Mouse (Mus musculus): ENCODE measurements around the gene Clasp2. TPM values are rescaled to one million over a fixed set of nuclear protein-coding genes. Genes with fewer than 3 reads are reported as not detected.
"Not testable (repeated sequence)": the region's sequence is repeated elsewhere in the genome, so short reads cannot be mapped to it uniquely, and the experiment has no call there.

Gene Clasp2
- polyA plus RNA-seq, 1 experiment from 2014 or later: 111 TPM

GRCm38 (mm10) chr9:113837001-113837400, 95.7 kb downstream of the Clasp2 start:
- Histone ChIP-seq H3K27ac (replicated peaks) (no peak overlapping the region), H3K27me3 (no peaks in the 10 kb centered on the region), H3K9me3 (no peaks in the 10 kb centered on the region), H3K4me1 (replicated peaks) (no peaks in the 10 kb centered on the region), H3K9ac (no peak overlapping the region), H3K36me3 (peaks cover 19% of the 10 kb centered on the region), H3K4me2 (no peak overlapping the region), H3K4me3 (no peak overlapping the region)
- no peak for ATAC-seq (ENCODE audit: low read depth)
- 93% methylated on average over 4 of the region's 4 CpGs for WGBS

- Histone ChIP-seq H3K9ac (no peak overlapping the region), H3K4me2 (no peak overlapping the region), H3K36me3 (peaks cover 19% of the 10 kb centered on the region), H3K4me3 (no peak overlapping the region), H3K9me3 (no peaks in the 10 kb centered on the region), H3K27me3 (no peaks in the 10 kb centered on the region), H3K27ac (replicated peaks) (no peak overlapping the region), H3K4me1 (replicated peaks) (no peaks in the 10 kb centered on the region)
- no peak for ATAC-seq (ENCODE audit: low read depth)
- 95% methylated on average over 5 of the region's 5 CpGs for WGBS
Measured at GRCm38 (mm10) chr9:113837461-113837860, 96.2 kb downstream of the Clasp2 start.

- Histone ChIP-seq H3K27ac (replicated peaks) (no peak overlapping the region), H3K4me3 (no peak overlapping the region), H3K36me3 (peaks cover 40% of the 10 kb centered on the region), H3K4me1 (replicated peaks) (no peaks in the 10 kb centered on the region), H3K9me3 (no peaks in the 10 kb centered on the region), H3K27me3 (no peaks in the 10 kb centered on the region), H3K4me2 (no peak overlapping the region), H3K9ac (no peak overlapping the region)
- WGBS: 95% methylated on average over 4 of the region's 4 CpGs
- ATAC-seq (ENCODE audit: low read depth): no peak
Measured at GRCm38 (mm10) chr9:113844029-113844428, 102.8 kb downstream of the Clasp2 start.

GRCm38 (mm10) chr9:113855441-113855840, 114.2 kb downstream of the Clasp2 start:
- Histone ChIP-seq H3K4me1 (replicated peaks) (no peaks in the 10 kb centered on the region), H3K4me2 (no peak overlapping the region), H3K9ac (no peak overlapping the region), H3K27ac (replicated peaks) (no peak overlapping the region), H3K4me3 (no peak overlapping the region), H3K9me3 (no peaks in the 10 kb centered on the region), H3K27me3 (no peaks in the 10 kb centered on the region), H3K36me3 (peaks cover 79% of the 10 kb centered on the region)
- no peak for ATAC-seq (ENCODE audit: low read depth)
- 90% methylated on average over 3 of the region's 3 CpGs for WGBS

- no peak overlapping the region for H3K9ac ChIP-seq
- no peak overlapping the region for H3K4me3 ChIP-seq
- ATAC-seq (ENCODE audit: low read depth): no peak
- 89% methylated on average over 8 of the region's 8 CpGs for WGBS
- H3K4me2 ChIP-seq: no peak overlapping the region
- H3K36me3 ChIP-seq: peaks cover 77% of the 10 kb centered on the region
- H3K27me3 ChIP-seq: no peaks in the 10 kb centered on the region
- H3K4me1 ChIP-seq (replicated peaks): no peaks in the 10 kb centered on the region
- H3K27ac ChIP-seq (replicated peaks): no peak overlapping the region
- H3K9me3 ChIP-seq: no peaks in the 10 kb centered on the region
Measured at GRCm38 (mm10) chr9:113857281-113857928, 116.1 kb downstream of the Clasp2 start.

GRCm38 (mm10) chr9:113857929-113858440, 116.7 kb downstream of the Clasp2 start:
- Histone ChIP-seq H3K4me2 (no peak overlapping the region), H3K27me3 (no peaks in the 10 kb centered on the region), H3K9me3 (no peaks in the 10 kb centered on the region), H3K27ac (replicated peaks) (no peak overlapping the region), H3K4me1 (replicated peaks) (no peaks in the 10 kb centered on the region), H3K9ac (no peak overlapping the region), H3K36me3 (peaks cover 77% of the 10 kb centered on the region), H3K4me3 (no peak overlapping the region)
- WGBS: 88% methylated on average over 5 of the region's 5 CpGs
- no peak for ATAC-seq (ENCODE audit: low read depth)

GRCm38 (mm10) chr9:113859420-113859819, 118.1 kb downstream of the Clasp2 start:
- Histone ChIP-seq H3K4me3 (no peak overlapping the region), H3K9me3 (no peaks in the 10 kb centered on the region), H3K27me3 (no peaks in the 10 kb centered on the region), H3K9ac (no peak overlapping the region), H3K4me1 (replicated peaks) (no peaks in the 10 kb centered on the region), H3K4me2 (no peak overlapping the region), H3K27ac (replicated peaks) (no peak overlapping the region), H3K36me3 (peaks cover 76% of the 10 kb centered on the region)
- ATAC-seq (ENCODE audit: low read depth): no peak
- 90% methylated on average over 5 of the region's 5 CpGs for WGBS

GRCm38 (mm10) chr9:113863370-113863999, 122.2 kb downstream of the Clasp2 start:
- H3K4me3 ChIP-seq: no peak overlapping the region
- no peaks in the 10 kb centered on the region for H3K9me3 ChIP-seq
- H3K4me2 ChIP-seq: no peak overlapping the region
- H3K9ac ChIP-seq: no peak overlapping the region
- no peak for ATAC-seq (ENCODE audit: low read depth)
- H3K36me3 ChIP-seq: peaks cover 65% of the 10 kb centered on the region
- 94% methylated on average over 5 of the region's 5 CpGs for WGBS
- no peaks in the 10 kb centered on the region for H3K27me3 ChIP-seq
- no peak overlapping the region for H3K27ac ChIP-seq (replicated peaks)
- no peaks in the 10 kb centered on the region for H3K4me1 ChIP-seq (replicated peaks)

GRCm38 (mm10) chr9:113867951-113868350, 126.7 kb downstream of the Clasp2 start:
- 90% methylated on average over 5 of the region's 5 CpGs for WGBS
- H3K9me3 ChIP-seq: no peaks in the 10 kb centered on the region
- H3K36me3 ChIP-seq: peaks cover 76% of the 10 kb centered on the region
- H3K4me1 ChIP-seq (replicated peaks): no peaks in the 10 kb centered on the region
- H3K9ac ChIP-seq: no peak overlapping the region
- H3K27me3 ChIP-seq: no peaks in the 10 kb centered on the region
- H3K4me2 ChIP-seq: no peak overlapping the region
- H3K4me3 ChIP-seq: no peak overlapping the region
- no peak overlapping the region for H3K27ac ChIP-seq (replicated peaks)
- ATAC-seq (ENCODE audit: low read depth): no peak

GRCm38 (mm10) chr9:113894903-113895302, 153.6 kb downstream of the Clasp2 start:
- no peaks in the 10 kb centered on the region for H3K27me3 ChIP-seq
- H3K36me3 ChIP-seq: peaks cover 91% of the 10 kb centered on the region
- no peak overlapping the region for H3K4me2 ChIP-seq
- no peak overlapping the region for H3K27ac ChIP-seq (replicated peaks)
- H3K4me1 ChIP-seq (replicated peaks): no peaks in the 10 kb centered on the region
- no peaks in the 10 kb centered on the region for H3K9me3 ChIP-seq
- ATAC-seq (ENCODE audit: low read depth): no peak
- H3K4me3 ChIP-seq: no peak overlapping the region
- no peak overlapping the region for H3K9ac ChIP-seq
- 96% methylated on average over 3 of the region's 3 CpGs for WGBS

- WGBS: 78% methylated on average over 4 of the region's 4 CpGs
- no peak for ATAC-seq (ENCODE audit: low read depth)
Measured at GRCm38 (mm10) chr9:113903136-113903535, 161.9 kb downstream of the Clasp2 start.

GRCm38 (mm10) chr9:113904315-113904714, 163.0 kb downstream of the Clasp2 start:
- 97% methylated on average over 6 of the region's 6 CpGs for WGBS
- not testable (repeated sequence) for H3K4me2 ChIP-seq; H3K27me3 ChIP-seq; H3K4me1 ChIP-seq (replicated peaks); H3K27ac ChIP-seq (replicated peaks); H3K9ac ChIP-seq; H3K9me3 ChIP-seq; H3K4me3 ChIP-seq; ATAC-seq (ENCODE audit: low read depth)
- H3K36me3 ChIP-seq: peaks cover 87% of the 10 kb centered on the region

More at GRCm38 (mm10) chr9:113903136-113903535, 161.9 kb downstream of the Clasp2 start:
- H3K4me1 ChIP-seq (replicated peaks): no peaks in the 10 kb centered on the region
- H3K4me3 ChIP-seq: no peak overlapping the region
- H3K9ac ChIP-seq: no peak overlapping the region
- H3K4me2 ChIP-seq: no peak overlapping the region
- H3K36me3 ChIP-seq: peaks cover 86% of the 10 kb centered on the region
- no peaks in the 10 kb centered on the region for H3K27me3 ChIP-seq
- no peak overlapping the region for H3K27ac ChIP-seq (replicated peaks)
- H3K9me3 ChIP-seq: no peaks in the 10 kb centered on the region

Data from neural tube, embryonic 13.5 days (tissue).